Mouse (Mus musculus): Measurements from ENCODE around the gene Smco4. TPM values are rescaled to one million over a fixed set of nuclear protein-coding genes. Genes with fewer than 3 reads are reported as not detected.

The Smco4 gene
- total and polyA plus RNA-seq, 3 experiments, result not detected

DNA sequence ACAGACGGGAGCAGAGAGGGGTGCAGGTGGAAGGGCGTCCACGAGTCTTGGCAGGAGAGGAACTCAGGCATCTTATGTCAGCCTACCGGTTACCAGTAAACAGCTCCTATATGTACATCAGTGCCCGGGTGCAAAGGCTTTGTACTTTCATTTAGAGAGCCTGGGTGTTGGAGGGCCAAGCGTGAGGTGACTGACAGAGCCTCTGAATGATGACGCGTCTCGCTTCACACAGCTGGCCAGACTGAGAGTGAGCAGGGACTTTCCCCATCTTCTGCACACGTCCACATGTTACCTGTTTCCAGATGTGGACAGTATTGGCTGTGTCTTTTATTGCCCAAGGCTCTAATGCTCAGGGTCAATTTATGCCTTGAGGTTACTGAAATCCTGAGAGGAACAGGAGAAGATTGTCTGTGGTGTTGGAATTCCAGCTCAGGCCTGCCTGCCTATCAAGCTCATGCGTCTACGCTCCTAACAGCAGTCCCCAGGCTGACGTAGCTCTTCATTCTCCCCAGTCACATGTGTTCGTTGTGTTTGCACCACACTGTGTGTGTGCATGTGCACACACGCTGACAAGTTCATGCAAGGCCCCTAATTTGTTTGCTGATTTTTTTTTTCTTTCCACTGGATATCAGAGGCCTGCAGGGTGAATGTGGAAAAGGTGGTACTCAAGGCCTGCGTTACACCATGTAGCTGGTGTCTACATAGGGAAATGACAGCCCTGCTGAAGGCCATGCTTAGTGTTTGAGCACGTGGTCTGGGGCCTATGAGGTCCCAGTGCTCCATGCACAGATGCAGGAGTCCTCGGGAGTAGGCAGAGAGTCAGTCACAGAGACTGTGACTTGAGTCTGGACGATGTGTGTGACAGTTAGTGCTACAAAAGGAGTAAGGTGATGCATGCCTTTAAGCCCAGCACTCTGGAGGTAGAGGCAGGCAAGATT, 8.4 kb downstream of the Smco4 start:
- TF ChIP-seq MAX (IDR thresholded peaks at IDR 0.05; ENCODE audit: low read length) (0 out of 2 replicates have a peak, but pooled peaks have one; percentile 24), RCOR1 (IDR thresholded peaks at IDR 0.05; ENCODE audit: low read depth, low read length) (no peak)
- no peak overlapping the region for H3K4me3 ChIP-seq (ENCODE audit: control insufficient read depth in 1 of 2, insufficient read depth in 1 of 2, low read depth in 2 of 2, low read length in 2 of 2)
- H3K36me3 ChIP-seq (ENCODE audit: control insufficient read depth in 1 of 2, insufficient read depth in 2 of 2, low read length in 2 of 2), result no peaks in the 10 kb centered on the region
- no peaks in the 10 kb centered on the region for H3K79me2 ChIP-seq (ENCODE audit: control insufficient read depth, insufficient read depth, low read length, poor library complexity)
- H3K4me1 ChIP-seq (ENCODE audit: control insufficient read depth in 1 of 2, insufficient read depth in 2 of 2, low read length in 2 of 2), result no peaks in the 10 kb centered on the region
- H3K9ac ChIP-seq (ENCODE audit: control insufficient read depth, low read depth, low read length, poor library complexity, severe bottlenecking), result no peak overlapping the region
- H3K27ac ChIP-seq (ENCODE audit: control insufficient read depth, low read depth, low read length), result no peak overlapping the region
- no peaks in the 10 kb centered on the region for H3K9me3 ChIP-seq (replicated peaks; ENCODE audit: insufficient read depth, low read length)
- H3K27me3 ChIP-seq (ENCODE audit: control insufficient read depth in 1 of 2, insufficient read depth in 2 of 2, low read length in 2 of 2), result no peaks in the 10 kb centered on the region
- no peak for DNase-seq (ENCODE audit: low read depth, low spot score)

GRCm38 (mm10) chr9:15502476-15502875, 9.2 kb downstream of the Smco4 start:
- Histone ChIP-seq H3K79me2 (ENCODE audit: control insufficient read depth, insufficient read depth, low read length, poor library complexity) (no peaks in the 10 kb centered on the region), H3K4me1 (ENCODE audit: control insufficient read depth in 1 of 2, insufficient read depth in 2 of 2, low read length in 2 of 2) (no peaks in the 10 kb centered on the region), H3K27ac (ENCODE audit: control insufficient read depth, low read depth, low read length) (no peak overlapping the region), H3K36me3 (ENCODE audit: control insufficient read depth in 1 of 2, insufficient read depth in 2 of 2, low read length in 2 of 2) (no peaks in the 10 kb centered on the region), H3K4me3 (ENCODE audit: control insufficient read depth in 1 of 2, insufficient read depth in 1 of 2, low read depth in 2 of 2, low read length in 2 of 2) (no peak overlapping the region), H3K27me3 (ENCODE audit: control insufficient read depth in 1 of 2, insufficient read depth in 2 of 2, low read length in 2 of 2) (no peaks in the 10 kb centered on the region), H3K9me3 (replicated peaks; ENCODE audit: insufficient read depth, low read length) (no peaks in the 10 kb centered on the region), H3K9ac (ENCODE audit: control insufficient read depth, low read depth, low read length, poor library complexity, severe bottlenecking) (no peak overlapping the region)
- DNase-seq (ENCODE audit: low read depth, low spot score), result no peak
- TF ChIP-seq POLR2AphosphoS5 (IDR thresholded peaks at IDR 0.05; ENCODE audit: borderline replicate concordance, low read depth, low read length), result no peak
- TF ChIP-seq RAD21 (IDR thresholded peaks at IDR 0.05; ENCODE audit: low read depth, low read length), result no peak
- TF ChIP-seq POLR2A (IDR thresholded peaks at IDR 0.05; ENCODE audit: control insufficient read depth in 1 of 2, insufficient read depth in 1 of 2, low read depth in 1 of 2, low read length in 2 of 2, poor library complexity in 1 of 2), result no peak
- TF ChIP-seq MXI1 (IDR thresholded peaks at IDR 0.05; ENCODE audit: low read depth, low read length), result no peak
- TF ChIP-seq POLR2AphosphoS2 (IDR thresholded peaks at IDR 0.05; ENCODE audit: low read length), result no peak
- no peak for TF ChIP-seq MAFK (IDR thresholded peaks at IDR 0.05; ENCODE audit: borderline replicate concordance, low read depth, low read length)
- TF ChIP-seq CTCF (IDR thresholded peaks at IDR 0.05 in 2 of 3, conservative IDR thresholded peaks at IDR 0.05 in 1 of 3; ENCODE audit: control insufficient read depth in 1 of 3, insufficient read depth in 1 of 3, low read depth in 2 of 3, low read length in 3 of 3, poor library complexity in 1 of 3, severe bottlenecking in 1 of 3), result no peak

DNA sequence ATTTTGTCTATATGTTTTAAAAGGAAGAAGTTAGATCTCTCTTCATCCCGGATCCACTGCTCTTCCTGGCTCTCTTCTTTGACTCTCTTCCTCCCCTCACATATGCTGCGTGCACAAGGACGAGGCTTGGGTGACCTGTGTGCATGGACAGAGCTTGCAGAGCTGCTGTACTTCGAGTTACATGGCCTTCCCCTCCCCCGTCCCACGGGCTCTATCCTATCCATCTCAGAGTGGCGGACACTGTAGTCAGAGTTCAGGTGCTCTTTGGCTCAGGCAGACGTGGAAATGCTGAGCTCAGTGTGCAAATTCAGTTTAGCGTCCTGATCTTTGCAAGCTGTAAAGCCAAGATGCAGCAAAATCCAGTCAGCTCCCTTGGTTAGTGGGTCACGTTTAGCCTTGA, 10.1 kb downstream of the Smco4 start:
- Histone ChIP-seq H3K4me3 (ENCODE audit: control insufficient read depth in 1 of 2, insufficient read depth in 1 of 2, low read depth in 2 of 2, low read length in 2 of 2) (no peak overlapping the region), H3K36me3 (ENCODE audit: control insufficient read depth in 1 of 2, insufficient read depth in 2 of 2, low read length in 2 of 2) (no peaks in the 10 kb centered on the region), H3K27me3 (ENCODE audit: control insufficient read depth in 1 of 2, insufficient read depth in 2 of 2, low read length in 2 of 2) (no peaks in the 10 kb centered on the region), H3K4me1 (ENCODE audit: control insufficient read depth in 1 of 2, insufficient read depth in 2 of 2, low read length in 2 of 2) (no peaks in the 10 kb centered on the region), H3K79me2 (ENCODE audit: control insufficient read depth, insufficient read depth, low read length, poor library complexity) (no peaks in the 10 kb centered on the region), H3K27ac (ENCODE audit: control insufficient read depth, low read depth, low read length) (no peak overlapping the region), H3K9me3 (replicated peaks; ENCODE audit: insufficient read depth, low read length) (no peaks in the 10 kb centered on the region), H3K9ac (ENCODE audit: control insufficient read depth, low read depth, low read length, poor library complexity, severe bottlenecking) (no peak overlapping the region)
- DNase-seq (ENCODE audit: low read depth, low spot score), result no peak
- TF ChIP-seq CTCF (IDR thresholded peaks at IDR 0.05 in 2 of 3, conservative IDR thresholded peaks at IDR 0.05 in 1 of 3; ENCODE audit: control insufficient read depth in 1 of 3, insufficient read depth in 1 of 3, low read depth in 2 of 3, low read length in 3 of 3, poor library complexity in 1 of 3, severe bottlenecking in 1 of 3), result no peak
- no peak for TF ChIP-seq MXI1 (IDR thresholded peaks at IDR 0.05; ENCODE audit: low read depth, low read length)
- no peak for TF ChIP-seq SIN3A (IDR thresholded peaks at IDR 0.05; ENCODE audit: low read length)
- no peak for TF ChIP-seq TAL1 (IDR thresholded peaks at IDR 0.05; ENCODE audit: low read length)
- TF ChIP-seq TBP (IDR thresholded peaks at IDR 0.05; ENCODE audit: low read depth, low read length), result no peak
- TF ChIP-seq E2F4 (IDR thresholded peaks at IDR 0.05; ENCODE audit: borderline replicate concordance, low read depth, low read length), result no peak
- no peak for TF ChIP-seq ETS1 (IDR thresholded peaks at IDR 0.05; ENCODE audit: low read depth, low read length)
- no peak for TF ChIP-seq RCOR1 (IDR thresholded peaks at IDR 0.05; ENCODE audit: low read depth, low read length)
- TF ChIP-seq BHLHE40 (IDR thresholded peaks at IDR 0.05; ENCODE audit: borderline replicate concordance, low read depth, low read length), result no peak
- TF ChIP-seq RAD21 (IDR thresholded peaks at IDR 0.05; ENCODE audit: low read depth, low read length), result no peak
- TF ChIP-seq ELF1 (IDR thresholded peaks at IDR 0.05; ENCODE audit: low read depth, low read length), result no peak
- TF ChIP-seq USF1 (IDR thresholded peaks at IDR 0.05; ENCODE audit: low read depth, low read length), result no peak
- no peak for TF ChIP-seq MYB (IDR thresholded peaks at IDR 0.05; ENCODE audit: low read depth, low read length)
- no peak for TF ChIP-seq POLR2AphosphoS2 (IDR thresholded peaks at IDR 0.05; ENCODE audit: low read length)
- no peak for TF ChIP-seq JUND (IDR thresholded peaks at IDR 0.05; ENCODE audit: low read depth, low read length)

All from MEL (cell line).